Mouse (Mus musculus): ENCODE results near the gene Gm49333.

DNA sequence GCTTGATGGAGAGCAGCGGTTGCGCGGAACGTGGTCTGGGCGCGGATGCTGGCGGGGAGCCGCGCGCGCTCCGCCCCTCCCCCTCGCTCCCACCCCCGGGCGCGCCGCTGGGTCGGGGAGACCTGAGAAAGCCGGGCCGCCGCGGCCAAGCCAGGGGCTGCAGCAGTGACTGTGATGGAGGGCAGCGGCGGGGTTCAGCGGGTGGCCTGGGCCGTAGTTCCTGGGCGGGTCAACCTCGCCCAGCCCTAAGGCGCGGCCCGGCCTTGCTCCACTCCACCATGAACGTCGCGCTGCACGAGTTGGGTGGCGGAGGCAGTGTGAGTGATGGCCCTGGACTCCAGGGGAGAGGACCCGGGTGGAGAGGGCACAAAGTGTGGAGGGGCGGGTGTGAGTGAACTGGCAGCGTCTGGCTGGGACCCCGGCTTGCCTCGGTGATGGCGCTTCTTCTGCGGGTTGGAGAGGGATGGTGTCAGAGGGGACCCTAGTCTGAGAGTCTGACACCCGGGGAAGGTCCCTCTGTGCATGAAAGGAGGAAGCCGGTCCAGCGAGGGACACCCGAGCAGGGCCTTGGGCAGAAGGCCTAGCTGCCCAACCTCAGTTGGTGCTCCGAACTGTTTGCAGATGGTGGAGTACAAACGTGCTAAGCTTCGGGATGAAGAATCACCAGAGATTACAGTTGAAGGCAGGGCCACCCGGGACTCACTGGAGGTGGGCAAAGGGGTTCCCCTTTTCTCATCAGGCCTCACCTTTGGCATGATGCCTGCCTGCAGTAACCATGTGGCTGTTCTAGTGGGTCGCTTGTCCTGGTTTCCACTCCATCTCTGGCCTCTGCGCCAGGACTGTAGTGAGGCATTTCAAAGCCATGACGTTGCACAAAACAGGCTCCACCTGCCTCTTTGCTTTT lies 18.6 kb downstream of the Gm49333 start, which contains the start of gene Ece2:
- TF ChIP-seq POLR2A (IDR thresholded peaks at IDR 0.05; ENCODE audit: insufficient read depth, low read depth, low read length) = 0 out of 2 replicates have a peak, but pooled peaks have one; percentile 38
- TF ChIP-seq CTCF (IDR thresholded peaks at IDR 0.05; ENCODE audit: insufficient read depth, low read depth, low read length) = no peak
